Mouse (Mus musculus) cerebellum, adult 8-10 months (tissue): ENCODE data around the gene Nup88.

Experiments used
- DNase-seq: peaks from one replicate; pipeline ENCODE4 v3.0.0; 2022

The Nup88 gene

DNA sequence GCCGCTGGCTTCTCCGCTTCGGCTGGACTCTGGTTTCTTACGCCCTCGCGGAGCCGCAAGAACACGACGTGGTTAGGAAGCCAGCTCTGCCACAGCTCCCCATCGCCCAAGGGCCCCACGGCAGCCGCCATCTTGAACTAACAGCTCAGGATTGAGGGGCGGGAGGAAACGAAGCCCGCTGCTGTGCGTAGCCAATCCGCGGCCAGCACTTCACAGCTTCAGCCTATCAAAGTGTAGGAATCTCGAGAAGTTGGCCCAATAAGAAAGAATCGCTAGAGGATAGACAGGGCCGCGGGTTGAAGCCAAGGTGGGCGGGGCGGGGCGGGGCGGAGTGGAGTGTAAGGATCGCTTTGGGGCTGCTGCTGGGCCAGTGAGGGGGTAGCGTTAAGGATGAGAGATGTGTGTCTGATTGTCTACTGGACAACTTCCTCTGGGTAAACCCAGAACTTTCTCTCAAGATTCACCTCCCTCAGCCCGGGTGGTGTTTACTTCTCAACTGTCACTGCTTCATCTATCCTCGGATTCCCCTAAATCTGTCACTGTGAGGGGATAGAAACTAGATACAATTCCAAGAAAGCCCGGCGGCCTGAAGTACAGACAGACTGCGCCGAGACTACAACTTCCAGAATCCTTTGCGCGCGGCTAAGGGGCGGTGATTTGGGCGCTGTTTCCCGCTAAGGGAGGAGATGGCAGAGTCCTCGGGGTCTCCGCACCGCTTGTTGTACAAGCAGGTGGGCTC, at the start of gene Nup88, which contains the start of gene Rpain:
Gene Nup88, minus strand, starts transcription at position 153 of the 739 bp plus-strand sequence.
Gene Rpain, plus strand, starts transcription at position 393 of the 739 bp plus-strand sequence.
- peak; percentile 90 for DNase-seq

GRCm38 (mm10) chr11:71018416-71019200, 48.8 kb upstream of the Nup88 start:
- no peak for DNase-seq

DNA sequence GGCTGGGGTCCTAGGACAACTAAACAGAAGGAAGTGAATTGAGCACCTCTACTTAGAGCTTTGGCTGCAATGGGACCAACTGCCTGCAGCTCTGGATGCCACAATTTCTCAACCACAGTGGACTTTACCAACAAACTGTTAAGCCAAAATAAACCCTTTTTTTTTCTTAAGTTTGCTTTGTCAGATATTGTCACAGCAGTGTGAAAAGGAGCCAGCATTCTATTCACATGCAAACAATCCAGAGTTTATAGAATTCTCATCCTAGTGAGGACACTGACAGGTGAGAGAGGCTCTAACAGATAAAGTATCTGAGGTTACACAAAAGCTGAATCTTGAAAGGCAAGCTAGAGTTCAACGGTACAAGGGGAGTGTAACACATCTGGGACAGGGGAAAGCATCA, 47.3 kb upstream of the Nup88 start:
- DNase-seq, result no peak

- DNase-seq, result no peak
Measured at GRCm38 (mm10) chr11:71012743-71013142, 43.0 kb upstream of the Nup88 start.

- no peak for DNase-seq
Measured at GRCm38 (mm10) chr11:71008321-71008720, 38.5 kb upstream of the Nup88 start.

- DNase-seq, result no peak
Measured at GRCm38 (mm10) chr11:71007831-71008230, 38.1 kb upstream of the Nup88 start.

- DNase-seq, result no peak
Measured at GRCm38 (mm10) chr11:71007026-71007425, 37.3 kb upstream of the Nup88 start.

GRCm38 (mm10) chr11:71005046-71005445, 35.3 kb upstream of the Nup88 start:
- no peak for DNase-seq

DNA sequence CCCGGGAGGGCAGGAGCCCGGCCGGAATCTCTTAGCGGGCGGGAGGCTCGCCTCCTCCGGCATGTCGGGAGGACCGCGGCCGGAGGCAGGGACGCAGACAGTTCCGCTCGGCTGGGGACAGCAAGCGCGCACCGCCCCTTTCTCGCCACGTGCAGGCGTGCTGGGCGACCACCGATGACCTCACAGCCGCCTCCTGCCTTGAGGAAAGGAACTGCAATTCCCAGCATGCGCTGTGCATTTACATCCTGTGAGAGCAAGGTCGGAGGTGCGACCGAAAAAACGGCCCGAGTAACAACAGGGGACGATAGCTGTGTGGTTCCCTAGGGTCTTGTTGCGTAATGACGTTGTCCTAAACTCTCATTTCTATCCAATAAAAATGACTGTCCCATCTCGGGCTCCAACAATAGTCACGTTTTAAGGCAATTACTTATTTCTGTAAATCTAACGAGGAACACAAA, 34.6 kb upstream of the Nup88 start, which contains the start of gene Dhx33:
Gene Dhx33, minus strand, starts transcription at position 122 of the 458 bp plus-strand sequence.
- peak; percentile 95 for DNase-seq

DNA sequence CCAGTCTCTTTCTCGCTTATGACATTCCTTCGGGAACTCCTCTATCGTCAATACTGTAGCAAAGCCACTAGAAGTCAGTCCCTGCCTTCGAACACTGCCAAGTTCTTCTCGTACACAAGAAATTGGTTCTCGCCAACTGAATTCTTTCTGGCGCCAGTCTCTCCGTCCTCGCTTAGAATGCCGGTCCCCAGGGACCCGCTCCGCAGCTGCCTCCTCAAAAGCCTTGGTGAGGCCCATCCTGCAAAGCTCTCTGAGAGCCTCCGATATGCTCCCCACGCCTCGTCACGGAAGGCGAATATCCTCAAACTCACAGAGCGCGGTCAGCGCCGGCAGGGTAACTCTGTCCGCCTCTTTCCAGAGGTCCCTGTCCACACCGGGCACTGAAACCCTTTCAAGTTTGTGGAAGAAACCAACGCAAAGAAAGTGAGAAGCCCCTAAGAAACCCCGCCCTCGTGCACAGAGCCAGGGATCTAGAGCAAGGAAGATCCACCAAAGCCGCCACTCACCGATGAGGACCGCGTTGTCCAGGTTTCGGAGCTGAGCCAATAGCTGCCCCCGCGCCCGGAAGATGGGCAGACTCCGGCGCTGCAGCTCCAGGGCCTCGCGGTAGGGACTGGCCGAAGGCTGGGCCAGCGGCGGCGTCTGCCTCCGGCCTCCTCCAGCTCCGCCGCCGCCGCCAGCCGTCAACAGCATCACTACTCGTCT, 34.0 kb upstream of the Nup88 start:
- DNase-seq, result no peak

DNA sequence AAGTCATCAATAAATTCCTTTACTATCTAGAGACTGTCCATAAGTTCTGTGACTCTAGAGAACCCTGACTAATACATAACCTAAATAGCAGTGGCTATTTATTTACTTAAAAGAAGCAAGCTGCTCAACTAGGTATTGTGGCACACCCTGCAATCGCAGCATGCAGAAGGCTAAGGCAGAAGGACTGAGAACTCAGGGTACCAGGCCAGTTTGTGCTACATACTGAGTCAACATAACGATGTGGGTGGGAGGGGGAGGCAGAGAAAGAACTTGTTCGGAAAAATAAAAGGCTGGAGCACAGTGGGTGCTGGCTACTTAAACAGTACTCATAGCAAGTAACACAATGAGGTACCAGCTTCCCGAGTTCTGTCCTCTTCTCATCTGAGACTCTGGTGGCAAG, 31.4 kb upstream of the Nup88 start:
- DNase-seq, result no peak

DNA sequence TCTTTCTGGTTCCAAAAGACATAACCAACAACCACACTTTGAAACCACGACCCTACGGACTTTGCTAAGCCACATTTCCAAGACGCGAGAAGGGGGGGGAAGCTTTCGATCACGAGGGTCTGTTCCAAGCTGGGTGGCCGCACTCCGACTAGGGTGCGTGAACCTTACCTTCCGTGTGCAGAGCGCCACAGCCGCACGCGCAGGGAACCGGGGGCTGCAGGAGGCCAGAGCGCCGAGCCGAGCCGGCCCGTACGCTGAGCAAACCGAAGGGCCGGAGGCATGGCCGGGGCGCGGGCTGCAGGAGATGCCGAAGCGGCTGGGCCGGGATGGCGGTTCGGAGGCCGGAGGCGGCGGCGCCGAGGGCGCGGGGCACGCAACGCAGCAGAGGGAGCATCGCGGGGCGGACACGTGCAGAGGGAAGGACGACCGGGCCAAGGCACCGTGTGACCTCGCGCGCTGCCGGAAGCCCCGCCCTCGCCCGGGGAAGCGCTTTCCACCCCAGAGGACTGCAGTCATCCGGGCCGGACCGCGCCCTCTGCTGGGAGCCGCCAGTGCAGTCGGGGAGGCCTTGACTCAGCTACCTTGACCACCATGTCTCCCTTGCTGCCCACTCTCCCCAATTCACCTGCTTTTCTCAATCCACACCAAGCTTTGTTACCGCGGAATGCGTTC, 12.9 kb upstream of the Nup88 start, which contains the start of gene C1qbp:
Gene C1qbp, minus strand, starts transcription at position 470 of the 672 bp plus-strand sequence.
- DNase-seq, result peak; percentile 95

- DNase-seq, result no peak
Measured at GRCm38 (mm10) chr11:70982030-70982429, 12.3 kb upstream of the Nup88 start.

- DNase-seq, result no peak
Measured at GRCm38 (mm10) chr11:70980751-70981510, 11.2 kb upstream of the Nup88 start.

DNA sequence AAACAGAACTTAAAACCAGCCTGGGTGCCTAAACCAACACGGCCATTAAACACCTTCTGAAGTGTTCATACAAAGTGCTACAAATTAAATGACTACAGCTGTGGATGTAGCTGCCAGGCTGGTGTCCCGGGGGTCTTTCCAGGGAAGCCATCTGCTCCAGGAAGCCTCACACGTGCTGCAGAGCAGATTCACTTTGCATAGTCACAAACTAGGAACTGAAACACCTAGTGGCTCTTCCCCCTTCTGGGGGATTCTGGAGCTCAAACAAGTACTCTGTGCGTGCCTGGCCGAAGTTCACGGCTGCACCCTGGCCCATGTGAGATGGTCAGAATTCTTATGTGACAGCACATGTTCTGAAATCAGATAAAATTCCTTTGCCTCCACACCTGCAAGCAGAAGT, 10.5 kb upstream of the Nup88 start:
- no peak for DNase-seq

DNA sequence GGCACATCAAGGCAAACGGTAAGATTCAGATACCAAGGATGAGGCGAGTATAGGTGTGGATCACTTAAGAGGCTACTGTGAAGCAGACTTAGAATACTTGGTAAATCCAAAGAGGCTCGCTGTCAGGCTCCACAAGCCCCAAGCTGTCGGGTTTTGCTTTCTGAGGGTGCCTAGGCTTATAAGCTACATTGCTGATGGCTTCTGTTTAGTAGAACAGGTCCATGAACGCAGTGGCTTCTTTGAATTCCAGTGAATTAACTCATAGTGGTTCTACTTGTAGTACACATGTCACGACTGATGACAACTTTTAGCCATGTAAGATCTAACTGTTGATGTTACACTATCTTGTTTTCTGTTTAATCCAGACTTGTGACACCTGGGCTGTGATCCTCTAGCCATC, 7.5 kb upstream of the Nup88 start:
- no peak for DNase-seq

DNA sequence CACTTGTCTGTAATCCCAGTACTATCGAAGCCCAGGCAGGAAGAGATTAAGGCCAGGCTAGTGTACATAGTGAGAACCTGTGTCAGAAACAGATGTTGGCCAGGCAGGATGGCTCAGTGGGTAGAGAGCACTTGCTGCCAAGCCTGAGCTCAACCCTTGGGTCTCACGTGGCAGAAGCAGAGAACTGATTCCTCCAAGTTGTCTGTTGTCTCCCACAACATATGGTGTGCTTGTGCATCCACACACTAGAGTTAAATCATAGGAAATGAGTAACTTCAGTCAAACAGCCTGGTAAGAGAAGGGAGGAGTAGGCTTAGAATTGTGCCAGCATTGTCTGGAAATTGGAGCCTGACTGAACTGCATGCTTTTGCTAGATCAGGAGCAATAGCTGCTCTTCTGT, 5.4 kb upstream of the Nup88 start:
- no peak for DNase-seq

- no peak for DNase-seq
Measured at GRCm38 (mm10) chr11:70973947-70974346, 4.2 kb upstream of the Nup88 start.

DNA sequence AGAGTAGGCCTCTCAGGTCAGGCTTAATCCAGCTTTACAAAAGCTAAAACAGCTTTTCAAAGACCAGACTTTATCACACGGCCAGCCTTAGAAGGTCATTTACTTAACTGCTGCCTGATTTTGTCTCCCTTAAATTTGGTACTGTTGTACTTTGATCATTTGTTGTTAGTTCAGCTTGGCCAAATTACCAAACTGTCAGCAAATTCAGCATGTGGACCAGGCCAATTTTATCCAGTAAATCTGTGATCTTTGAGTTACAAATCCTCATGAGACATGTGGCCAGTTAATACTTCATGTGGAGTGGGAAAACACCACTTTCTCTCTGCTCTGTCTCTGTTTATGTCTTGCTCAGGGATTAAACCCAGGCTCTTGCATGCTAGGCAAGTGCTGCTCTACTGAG, 2.8 kb upstream of the Nup88 start:
- no peak for DNase-seq

DNA sequence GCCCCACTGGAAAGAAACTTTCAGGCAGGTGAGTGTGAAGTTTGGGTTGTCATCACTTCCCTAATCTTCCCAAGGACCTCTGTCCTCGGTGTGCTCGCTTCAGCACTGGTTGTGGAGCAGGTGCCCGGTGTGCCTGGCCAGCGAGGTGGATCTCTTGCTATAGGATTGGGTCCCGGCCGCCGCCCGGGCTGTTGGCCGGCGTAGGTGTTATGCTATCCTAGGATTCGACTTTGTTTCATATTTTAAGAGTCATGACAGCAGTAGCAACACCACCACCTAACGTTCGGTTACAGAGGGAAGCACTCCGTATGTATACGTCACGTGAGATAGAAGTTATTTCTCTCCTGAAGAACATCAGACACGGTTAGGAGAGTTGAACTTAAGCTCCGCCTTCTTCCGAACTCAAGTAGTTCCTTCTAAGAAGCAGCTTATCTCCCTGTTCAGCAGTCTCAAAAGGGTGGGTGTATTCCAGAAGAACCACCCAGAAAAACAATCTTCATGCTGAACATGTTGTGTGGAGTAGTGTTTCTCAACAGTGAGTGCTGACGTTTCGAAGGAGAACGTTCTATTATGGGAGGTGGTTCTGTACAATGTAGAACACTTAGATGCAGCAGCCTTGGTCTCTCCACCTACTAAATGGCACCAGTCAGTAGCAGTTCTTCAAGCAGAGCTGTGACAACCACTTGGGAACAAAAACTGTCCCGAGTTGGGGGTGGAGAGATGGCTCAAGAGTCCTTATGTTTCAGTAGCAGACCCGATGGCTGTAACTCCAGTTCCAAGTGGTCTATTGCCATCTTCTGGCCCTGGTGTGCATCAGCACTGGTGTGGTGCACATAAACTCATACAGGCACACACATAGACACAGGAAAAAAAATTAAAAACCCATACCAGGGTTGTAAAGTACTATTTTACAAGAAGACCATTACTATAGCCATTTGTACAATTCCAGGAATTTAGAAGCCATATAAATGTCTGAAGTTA, 1.1 kb upstream of the Nup88 start:
- DNase-seq, result no peak
